Mouse (Mus musculus) intestine, embryonic 16.5 days (tissue): ENCODE data around the gene Dpf3. TPM values are rescaled to one million over a fixed set of nuclear protein-coding genes. Genes with fewer than 3 reads are reported as not detected.

Experiments
- ATAC-seq: fragments of 200-750 bp; cut with Nextera tagmentation; 2 replicates; pipeline ENCODE4 v1.8.0; 2017; ENCODE audit warnings: moderate TSS enrichment, moderate library complexity
- H3K27ac ChIP-seq: fragments of 300-500 bp; sonication (generic); 2 replicates; pipeline ENCODE4 v1.5.1; 2014; ENCODE audit warnings: mild to moderate bottlenecking, low read length
- H3K27me3 ChIP-seq: fragments of 300-500 bp; sonication (generic); replicated peaks from 2 replicates; pipeline ENCODE4 v1.6.1; 2014; ENCODE audit warnings: low read length, control low read depth, mixed read lengths; ENCODE audit not compliant: control insufficient read depth, insufficient read depth
- H3K36me3 ChIP-seq: fragments of 300-500 bp; sonication (generic); 2 replicates; pipeline ENCODE4 v1.6.1; 2014; ENCODE audit warnings: low read length, control low read depth; ENCODE audit not compliant: control insufficient read depth, insufficient read depth
- H3K4me1 ChIP-seq: fragments of 300-500 bp; sonication (generic); 2 replicates; pipeline ENCODE4 v1.6.1; 2014; ENCODE audit warnings: low read length, control low read depth, mixed read lengths; ENCODE audit not compliant: control insufficient read depth, insufficient read depth
- H3K4me2 ChIP-seq: fragments of 300-500 bp; sonication (generic); 2 replicates; pipeline ENCODE4 v1.6.1; 2014; ENCODE audit warnings: low read depth, low read length, control low read depth
- H3K4me3 ChIP-seq: fragments of 300-500 bp; sonication (generic); 2 replicates; pipeline ENCODE4 v1.5.1; 2014; ENCODE audit warnings: mild to moderate bottlenecking, low read length
- H3K9ac ChIP-seq: fragments of 300-500 bp; sonication (generic); 2 replicates; pipeline ENCODE4 v1.6.1; 2014; ENCODE audit warnings: low read depth, low read length
- H3K9me3 ChIP-seq: fragments of 300-500 bp; sonication (generic); 2 replicates; pipeline ENCODE4 v1.6.1; 2016; ENCODE audit warnings: low read length, control low read depth; ENCODE audit not compliant: control insufficient read depth
- WGBS: fragments of 180-500 bp; shearing (Covaris S2); extraction: QIAGEN DNeasy Blood & Tissue Kit; methylation state at CpG from one replicate; pipeline ENCODE4 v1.1.7; 2014; 5-methylcytosine and 5-hydroxymethylcytosine counted together
- polyA plus RNA-seq: library from polyadenylated mRNA; unstranded; fragments of >200 nt; fragmentation: Nextera tagmentation; extraction: Ambion mirVana; gene quantifications from 2 replicates; pipeline ENCODE4 v1.2.1, GENCODE M21; 2015

Dpf3 gene
- polyA plus RNA-seq, 1 experiment from 2014 or later: 7.4 TPM

- no peaks in the 10 kb centered on the region for H3K36me3 ChIP-seq
- no peak overlapping the region for H3K27ac ChIP-seq
- WGBS: 72% methylated on average over 10 of the region's 10 CpGs
- H3K27me3 ChIP-seq: no peaks in the 10 kb centered on the region
- H3K4me1 ChIP-seq: no peaks in the 10 kb centered on the region
- no peaks in the 10 kb centered on the region for H3K9me3 ChIP-seq
- H3K9ac ChIP-seq: no peak overlapping the region
- H3K4me2 ChIP-seq: no peak overlapping the region
- no peak overlapping the region for H3K4me3 ChIP-seq
- ATAC-seq: no peak
Measured at GRCm38 (mm10) chr12:83506543-83506942, 19.0 kb upstream of the Dpf3 start.

- no peak overlapping the region for H3K4me2 ChIP-seq
- no peak overlapping the region for H3K27ac ChIP-seq
- no peak overlapping the region for H3K4me3 ChIP-seq
- H3K9ac ChIP-seq: no peak overlapping the region
- no peaks in the 10 kb centered on the region for H3K27me3 ChIP-seq
- no peaks in the 10 kb centered on the region for H3K36me3 ChIP-seq
- ATAC-seq: no peak
- no peaks in the 10 kb centered on the region for H3K9me3 ChIP-seq
- 8% methylated on average over 9 of the region's 9 CpGs for WGBS
- H3K4me1 ChIP-seq: no peaks in the 10 kb centered on the region
Measured at GRCm38 (mm10) chr12:83502190-83502589, 14.7 kb upstream of the Dpf3 start.

GRCm38 (mm10) chr12:83499256-83499655 lies 11.7 kb upstream of the Dpf3 start:
- no peak overlapping the region for H3K4me2 ChIP-seq
- H3K27me3 ChIP-seq: no peaks in the 10 kb centered on the region
- no peak overlapping the region for H3K27ac ChIP-seq
- H3K4me3 ChIP-seq: no peak overlapping the region
- H3K9me3 ChIP-seq: no peaks in the 10 kb centered on the region
- no peak for ATAC-seq
- H3K36me3 ChIP-seq: no peaks in the 10 kb centered on the region
- H3K4me1 ChIP-seq: no peaks in the 10 kb centered on the region
- no peak overlapping the region for H3K9ac ChIP-seq
- 71% methylated on average over 5 of the region's 5 CpGs for WGBS

GRCm38 (mm10) chr12:83497959-83498358 lies 10.4 kb upstream of the Dpf3 start:
- Histone ChIP-seq H3K4me1 (no peaks in the 10 kb centered on the region), H3K36me3 (no peaks in the 10 kb centered on the region), H3K27ac (no peak overlapping the region), H3K4me3 (no peak overlapping the region), H3K4me2 (no peak overlapping the region), H3K9ac (no peak overlapping the region), H3K27me3 (no peaks in the 10 kb centered on the region), H3K9me3 (no peaks in the 10 kb centered on the region)
- WGBS: 79% methylated on average over 3 of the region's 3 CpGs
- ATAC-seq: no peak

GRCm38 (mm10) chr12:83496736-83497135 lies 9.2 kb upstream of the Dpf3 start:
- H3K9ac ChIP-seq: no peak overlapping the region
- H3K4me2 ChIP-seq: no peak overlapping the region
- no peak overlapping the region for H3K4me3 ChIP-seq
- WGBS: 90% methylated on average over 6 of the region's 6 CpGs
- no peaks in the 10 kb centered on the region for H3K36me3 ChIP-seq
- ATAC-seq: no peak
- H3K27ac ChIP-seq: no peak overlapping the region
- no peaks in the 10 kb centered on the region for H3K4me1 ChIP-seq
- H3K9me3 ChIP-seq: no peaks in the 10 kb centered on the region
- no peaks in the 10 kb centered on the region for H3K27me3 ChIP-seq

GRCm38 (mm10) chr12:83496336-83496735 lies 8.8 kb upstream of the Dpf3 start:
- Histone ChIP-seq H3K4me1 (no peaks in the 10 kb centered on the region), H3K4me2 (no peak overlapping the region), H3K27ac (no peak overlapping the region), H3K4me3 (no peak overlapping the region), H3K9me3 (peaks cover 3% of the 10 kb centered on the region), H3K27me3 (no peaks in the 10 kb centered on the region), H3K36me3 (no peaks in the 10 kb centered on the region; the same call in 1 of the 2 replicates), H3K9ac (no peak overlapping the region)
- ATAC-seq: no peak
- 78% methylated on average over 4 of the region's 4 CpGs for WGBS

GRCm38 (mm10) chr12:83495961-83496282 lies 8.4 kb upstream of the Dpf3 start:
- H3K27me3 ChIP-seq: no peaks in the 10 kb centered on the region
- H3K4me1 ChIP-seq: no peaks in the 10 kb centered on the region
- peaks cover 4% of the 10 kb centered on the region for H3K9me3 ChIP-seq
- H3K4me2 ChIP-seq: no peak overlapping the region
- WGBS: 57% methylated on average over 9 of the region's 9 CpGs
- no peak overlapping the region for H3K27ac ChIP-seq
- H3K4me3 ChIP-seq: no peak overlapping the region
- no peak overlapping the region for H3K9ac ChIP-seq
- H3K36me3 ChIP-seq: no peaks in the 10 kb centered on the region; the same call in 1 of the 2 replicates
- no peak for ATAC-seq

GRCm38 (mm10) chr12:83495248-83495960 lies 7.9 kb upstream of the Dpf3 start:
- no peaks in the 10 kb centered on the region for H3K27me3 ChIP-seq
- WGBS: 68% methylated on average over 4 of the region's 4 CpGs
- H3K9me3 ChIP-seq: peaks cover 4% of the 10 kb centered on the region
- no peak overlapping the region for H3K4me3 ChIP-seq
- H3K36me3 ChIP-seq: no peaks in the 10 kb centered on the region; the same call in 1 of the 2 replicates
- H3K9ac ChIP-seq: no peak overlapping the region
- ATAC-seq: no peak
- H3K4me2 ChIP-seq: no peak overlapping the region
- no peaks in the 10 kb centered on the region for H3K4me1 ChIP-seq
- H3K27ac ChIP-seq: no peak overlapping the region

- H3K27me3 ChIP-seq: no peaks in the 10 kb centered on the region
- peaks cover 4% of the 10 kb centered on the region for H3K9me3 ChIP-seq
- H3K9ac ChIP-seq: no peak overlapping the region
- H3K4me1 ChIP-seq: peaks cover under 1% of the 10 kb centered on the region; the same call in 1 of the 2 replicates
- no peak for ATAC-seq
- H3K4me3 ChIP-seq: no peak overlapping the region
- 85% methylated on average over 9 of the region's 9 CpGs for WGBS
- H3K4me2 ChIP-seq: no peak overlapping the region
- no peak overlapping the region for H3K27ac ChIP-seq
- no peaks in the 10 kb centered on the region; the same call in 1 of the 2 replicates for H3K36me3 ChIP-seq
Measured at GRCm38 (mm10) chr12:83494196-83494595, 6.7 kb upstream of the Dpf3 start.

- H3K4me1 ChIP-seq: peaks cover 3% of the 10 kb centered on the region; the same call in 1 of the 2 replicates
- ATAC-seq: no peak
- WGBS: 63% methylated on average over 3 of the region's 3 CpGs
Measured at GRCm38 (mm10) chr12:83492808-83493207, 5.3 kb upstream of the Dpf3 start.

More at GRCm38 (mm10) chr12:83492808-83493207, 5.3 kb upstream of the Dpf3 start:
- no peaks in the 10 kb centered on the region for H3K27me3 ChIP-seq
- peaks cover 4% of the 10 kb centered on the region for H3K9me3 ChIP-seq
- H3K9ac ChIP-seq: no peak overlapping the region
- no peak overlapping the region for H3K27ac ChIP-seq
- no peak overlapping the region for H3K4me3 ChIP-seq
- H3K4me2 ChIP-seq: no peak overlapping the region
- H3K36me3 ChIP-seq: no peaks in the 10 kb centered on the region; the same call in 1 of the 2 replicates
